Mouse (Mus musculus) subcutaneous adipose tissue, adult 2 months (tissue): ENCODE results near the gene Kcnmb2. TPM values are rescaled to one million over a fixed set of nuclear protein-coding genes. Genes with fewer than 3 reads are reported as not detected.

ENCODE experiments used
- polyA plus RNA-seq: library from polyadenylated mRNA; depleted of rRNA; stranded (reverse); fragments of >200 nt; gene quantifications from 2 replicates; pipeline ENCODE4 v1.2.3, GENCODE M21; 2012; ENCODE audit warnings: low replicate concordance; rRNA removed

Gene Kcnmb2
- 0.35 TPM in 1 of 2 replicates, not detected in the other for polyA plus RNA-seq

DNA sequence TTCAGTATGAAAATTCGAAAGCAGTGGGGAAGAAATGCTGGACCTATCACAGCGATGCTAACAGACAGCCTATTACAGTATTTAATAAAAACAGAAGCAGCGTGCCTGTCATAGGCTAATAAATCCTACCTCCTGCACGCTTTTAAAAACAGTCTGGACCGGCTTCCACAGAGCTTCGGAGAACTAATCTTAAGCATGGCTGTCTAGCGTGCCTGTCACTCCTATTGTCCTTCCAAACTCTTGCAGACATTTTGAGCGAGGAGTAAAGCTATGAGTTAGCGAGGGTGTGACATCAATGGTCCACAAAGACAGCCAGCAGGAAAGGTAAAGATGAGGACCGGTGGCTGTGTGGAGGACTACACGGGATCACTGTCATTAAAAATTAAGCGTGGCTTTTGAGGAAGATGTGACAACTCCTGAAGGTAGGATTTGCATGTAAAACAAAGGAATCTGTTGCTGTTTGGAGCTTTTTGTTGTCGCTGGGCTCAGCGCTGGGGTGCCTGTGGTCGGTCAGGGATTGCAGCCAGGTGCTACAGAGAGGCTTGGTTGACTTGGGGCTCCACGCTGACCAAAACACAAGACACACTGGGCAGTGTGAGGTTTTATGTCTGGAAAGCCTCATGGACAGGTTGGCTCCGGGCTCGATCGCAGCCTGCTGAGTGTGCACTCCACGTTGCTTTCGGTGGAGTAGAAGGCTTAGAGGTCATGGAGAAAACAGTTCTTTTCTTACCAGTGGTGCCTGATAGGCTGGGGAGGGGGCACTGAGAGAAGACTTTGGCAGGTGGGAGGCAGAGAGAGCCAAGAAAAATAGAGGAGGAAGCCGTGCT is at the start of gene Kcnmb2:
Kcnmb2 (plus strand) TSS at position 4 of the 827 bp plus-strand sequence.

